Mouse (Mus musculus): ENCODE measurements around the gene Gmfb. TPM values are rescaled to one million over a fixed set of nuclear protein-coding genes. Genes with fewer than 3 reads are reported as not detected.

The Gmfb gene
- 89.5 TPM for polyA plus RNA-seq (2017; shearing (Covaris generic))

GRCm38 (mm10) chr14:46821873-46822716 is at the start of gene Gmfb:
TSS of gene Gmfb (minus strand) at chr14:46822242.

GRCm38 (mm10) chr14:46831837-46832333 is 9.8 kb upstream of the Gmfb start, which contains the start of gene Cgrrf1:
TSS of gene Cgrrf1 (plus strand) at chr14:46832125.

GRCm38 (mm10) chr14:46787787-46788504 is 34.1 kb downstream of the Gmfb start, which contains the start of gene Cnih1:
TSS of gene Cnih1 (minus strand) at chr14:46788411.

GRCm38 (mm10) chr14:46760355-46761029 is 61.5 kb downstream of the Gmfb start, which contains the start of gene Cdkn3:
TSS of gene Cdkn3 (plus strand) at chr14:46760541.

Other genes with a start within 250 kb of the Gmfb start
- gene Cdkn3, start 61.7 kb downstream of the Gmfb start, polyA plus RNA-seq (2017; shearing (Covaris generic)) = 1.1 TPM
- 59.2 TPM for gene Cnih1, start 33.8 kb downstream of the Gmfb start, polyA plus RNA-seq (2017; shearing (Covaris generic))
- 11.0 TPM for gene Cgrrf1, start 9.9 kb upstream of the Gmfb start, polyA plus RNA-seq (2017; shearing (Covaris generic))
- 0.16 TPM for gene Samd4, start 60.6 kb upstream of the Gmfb start, polyA plus RNA-seq (2017; shearing (Covaris generic))